Mouse (Mus musculus): Measurements from ENCODE around the gene Gmppb. TPM values are rescaled to one million over a fixed set of nuclear protein-coding genes. Genes with fewer than 3 reads are reported as not detected.

The Gmppb gene
- polyA plus RNA-seq, 1 experiment from 2014 or later, result 45.2 TPM

DNA sequence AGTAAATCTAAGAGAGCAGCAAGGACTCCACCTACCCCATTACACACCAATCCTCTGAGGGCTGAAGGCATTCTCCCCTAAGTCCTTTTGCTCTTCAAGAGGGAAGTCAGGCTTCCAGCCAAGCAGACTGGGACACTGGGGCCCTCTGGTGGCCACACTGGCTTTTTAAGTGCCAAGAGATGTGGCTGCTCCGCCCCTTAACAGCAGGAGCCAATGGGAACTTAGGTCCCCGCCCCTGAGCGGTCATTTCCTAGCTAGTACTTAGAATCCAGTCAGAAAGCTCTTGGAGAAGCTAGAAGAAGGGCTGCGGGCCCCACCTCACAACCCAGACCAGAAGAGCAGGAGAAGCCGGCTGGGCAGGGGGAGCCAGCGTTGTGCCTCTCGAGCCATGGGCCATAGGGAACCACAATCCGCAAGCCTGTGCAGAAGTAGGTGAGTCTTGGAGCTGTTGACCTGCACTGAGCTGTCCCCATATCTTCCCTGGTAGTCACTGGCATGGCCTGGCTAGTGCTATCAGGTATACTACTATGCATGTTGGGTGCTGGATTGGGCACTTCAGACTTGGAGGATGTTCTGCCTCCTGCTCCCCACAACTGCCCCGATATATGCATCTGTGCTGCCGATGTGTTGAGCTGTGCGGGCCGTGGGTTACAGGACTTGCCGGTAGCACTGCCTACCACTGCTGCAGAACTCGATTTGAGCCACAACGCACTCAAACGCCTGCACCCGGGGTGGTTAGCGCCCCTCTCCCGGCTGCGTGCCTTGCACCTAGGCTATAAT lies 4.0 kb downstream of the Gmppb start, which contains the start of gene Amigo3:
TSS of gene Amigo3 (plus strand) at position 275 of the 780 bp plus-strand sequence.
- Histone ChIP-seq H3K27me3 (replicated peaks) (no peaks in the 10 kb centered on the region), H3K9me3 (no peaks in the 10 kb centered on the region), H3K4me2 (peak within 1 kb of the TSS; percentile 50), H3K4me3 (replicated peaks) (peak within 1 kb of the TSS; percentile 15; the same call in 1 of the 2 replicates), H3K9ac (no peak within 1 kb of the TSS), H3K36me3 (peaks cover 17% of the 10 kb centered on the region), H3K4me1 (peaks cover 23% of the 10 kb centered on the region), H3K27ac (peak within 1 kb of the TSS; percentile 70)
- WGBS, result 52% methylated on average over 20 of the region's 20 CpGs
- peak; percentile 56 for ATAC-seq (ENCODE audit: insufficient read depth, low FRiP score, low read depth)

DNA sequence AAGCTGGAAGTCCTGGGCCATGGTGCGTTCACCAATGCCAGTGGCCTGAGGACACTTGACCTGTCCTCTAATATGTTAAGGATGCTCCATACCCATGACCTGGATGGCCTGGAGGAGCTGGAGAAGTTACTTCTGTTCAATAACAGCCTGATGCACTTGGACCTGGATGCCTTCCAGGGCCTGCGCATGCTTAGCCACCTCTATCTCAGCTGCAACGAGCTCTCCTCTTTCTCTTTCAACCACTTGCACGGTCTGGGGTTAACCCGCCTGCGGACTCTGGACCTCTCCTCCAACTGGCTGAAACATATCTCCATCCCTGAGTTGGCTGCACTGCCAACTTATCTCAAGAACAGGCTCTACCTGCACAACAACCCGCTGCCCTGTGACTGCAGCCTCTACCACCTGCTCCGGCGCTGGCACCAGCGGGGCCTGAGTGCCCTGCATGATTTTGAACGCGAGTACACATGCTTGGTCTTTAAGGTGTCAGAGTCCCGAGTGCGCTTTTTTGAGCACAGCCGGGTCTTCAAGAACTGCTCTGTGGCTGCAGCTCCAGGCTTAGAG lies 4.7 kb downstream of the Gmppb start:
- no peak for ATAC-seq (ENCODE audit: insufficient read depth, low FRiP score, low read depth)
- Histone ChIP-seq H3K36me3 (peaks cover 23% of the 10 kb centered on the region), H3K4me2 (peak overlapping the region; percentile 50), H3K27me3 (replicated peaks) (no peaks in the 10 kb centered on the region), H3K9ac (no peak overlapping the region), H3K27ac (peak overlapping the region; percentile 70; the same call in 1 of the 2 replicates), H3K9me3 (no peaks in the 10 kb centered on the region), H3K4me1 (peaks cover 20% of the 10 kb centered on the region), H3K4me3 (replicated peaks) (no peak overlapping the region)
- WGBS, result 87% methylated on average over 15 of the region's 15 CpGs

- H3K9ac ChIP-seq, result no peak overlapping the region
- H3K27me3 ChIP-seq (replicated peaks), result no peaks in the 10 kb centered on the region
- H3K27ac ChIP-seq, result no peak overlapping the region
- no peaks in the 10 kb centered on the region for H3K9me3 ChIP-seq
- no peak overlapping the region for H3K4me2 ChIP-seq
- peaks cover 20% of the 10 kb centered on the region for H3K4me1 ChIP-seq
- ATAC-seq (ENCODE audit: insufficient read depth, low FRiP score, low read depth), result no peak
- H3K36me3 ChIP-seq, result peaks cover 26% of the 10 kb centered on the region
- 89% methylated on average over 22 of the region's 22 CpGs for WGBS
- H3K4me3 ChIP-seq (replicated peaks), result no peak overlapping the region
These were observed 5.4 kb downstream of the Gmppb start for GRCm38 (mm10) chr9:108054331-108055040.

GRCm38 (mm10) chr9:108055061-108055460 lies 6.0 kb downstream of the Gmppb start:
- no peaks in the 10 kb centered on the region for H3K27me3 ChIP-seq (replicated peaks)
- peaks cover 16% of the 10 kb centered on the region for H3K4me1 ChIP-seq
- 52% methylated on average over 1 of the region's 1 CpGs for WGBS
- H3K4me2 ChIP-seq, result no peak overlapping the region
- H3K36me3 ChIP-seq, result peaks cover 26% of the 10 kb centered on the region
- ATAC-seq (ENCODE audit: insufficient read depth, low FRiP score, low read depth), result no peak
- H3K27ac ChIP-seq, result no peak overlapping the region
- H3K4me3 ChIP-seq (replicated peaks), result no peak overlapping the region
- no peak overlapping the region for H3K9ac ChIP-seq
- no peaks in the 10 kb centered on the region for H3K9me3 ChIP-seq

- 84% methylated on average over 6 of the region's 6 CpGs for WGBS
- no peaks in the 10 kb centered on the region for H3K9me3 ChIP-seq
- ATAC-seq (ENCODE audit: insufficient read depth, low FRiP score, low read depth), result no peak
- no peak overlapping the region for H3K4me3 ChIP-seq (replicated peaks)
- no peak overlapping the region for H3K27ac ChIP-seq
- no peak overlapping the region for H3K9ac ChIP-seq
- H3K36me3 ChIP-seq, result peaks cover 26% of the 10 kb centered on the region
- H3K4me1 ChIP-seq, result peaks cover 16% of the 10 kb centered on the region
- no peaks in the 10 kb centered on the region for H3K27me3 ChIP-seq (replicated peaks)
- no peak overlapping the region for H3K4me2 ChIP-seq
These were observed 6.7 kb downstream of the Gmppb start for GRCm38 (mm10) chr9:108055661-108056237.

- H3K27ac ChIP-seq, result no peak overlapping the region
- H3K9me3 ChIP-seq, result no peaks in the 10 kb centered on the region
- no peak overlapping the region for H3K9ac ChIP-seq
- ATAC-seq (ENCODE audit: insufficient read depth, low FRiP score, low read depth), result no peak
- peaks cover 16% of the 10 kb centered on the region for H3K4me1 ChIP-seq
- WGBS, result 80% methylated on average over 28 of the region's 28 CpGs
- no peaks in the 10 kb centered on the region for H3K27me3 ChIP-seq (replicated peaks)
- no peak overlapping the region for H3K4me3 ChIP-seq (replicated peaks)
- H3K4me2 ChIP-seq, result no peak overlapping the region
- peaks cover 26% of the 10 kb centered on the region for H3K36me3 ChIP-seq
These were observed 7.6 kb downstream of the Gmppb start for GRCm38 (mm10) chr9:108056361-108057261.

DNA sequence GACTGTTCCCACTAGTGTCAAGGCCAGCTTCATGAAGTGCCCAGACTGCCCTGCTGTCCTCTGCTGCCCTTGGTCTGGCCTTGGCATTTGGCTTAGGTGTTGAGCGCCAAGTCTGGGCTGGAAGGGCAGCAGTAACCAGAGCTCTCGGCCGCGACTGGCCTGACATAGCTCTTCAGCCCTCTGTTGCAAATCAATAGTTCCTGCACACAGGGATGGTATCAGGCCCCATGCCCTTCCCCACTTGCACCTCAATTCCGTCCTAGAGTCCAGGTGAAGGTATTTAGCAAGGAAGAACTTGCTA lies 8.2 kb downstream of the Gmppb start:
- Histone ChIP-seq H3K4me3 (replicated peaks) (no peak overlapping the region), H3K4me1 (peaks cover 14% of the 10 kb centered on the region), H3K4me2 (no peak overlapping the region), H3K27me3 (replicated peaks) (no peaks in the 10 kb centered on the region), H3K27ac (no peak overlapping the region), H3K9me3 (no peaks in the 10 kb centered on the region), H3K36me3 (peaks cover 27% of the 10 kb centered on the region), H3K9ac (no peak overlapping the region)
- WGBS, result 88% methylated on average over 5 of the region's 5 CpGs
- ATAC-seq (ENCODE audit: insufficient read depth, low FRiP score, low read depth), result no peak

DNA sequence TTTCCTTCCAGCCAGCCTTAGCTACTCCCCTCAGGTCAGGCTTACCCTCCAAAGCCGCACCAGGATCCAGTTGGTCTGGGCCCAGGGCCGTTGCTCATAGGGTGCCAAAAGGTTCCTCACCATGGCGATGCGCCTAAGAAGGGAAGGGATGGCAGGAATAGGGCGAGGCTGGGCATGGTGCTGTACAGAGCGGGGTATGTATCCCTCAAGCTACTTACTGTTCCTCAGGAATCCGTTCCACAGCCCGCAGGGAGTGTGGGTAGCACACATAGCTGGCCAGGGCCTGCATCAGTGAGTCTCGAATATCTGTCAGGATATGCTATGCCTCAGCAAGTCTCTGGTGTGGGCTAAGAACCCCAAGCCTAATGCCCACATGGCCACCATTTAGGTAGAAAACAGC lies 9.2 kb downstream of the Gmppb start:
- no peak overlapping the region for H3K27ac ChIP-seq
- H3K4me2 ChIP-seq, result no peak overlapping the region
- H3K36me3 ChIP-seq, result peaks cover 34% of the 10 kb centered on the region
- no peaks in the 10 kb centered on the region for H3K27me3 ChIP-seq (replicated peaks)
- H3K4me3 ChIP-seq (replicated peaks), result no peak overlapping the region
- no peaks in the 10 kb centered on the region for H3K9me3 ChIP-seq
- ATAC-seq (ENCODE audit: insufficient read depth, low FRiP score, low read depth), result no peak
- WGBS, result 92% methylated on average over 9 of the region's 9 CpGs
- no peak overlapping the region for H3K9ac ChIP-seq
- peaks cover 6% of the 10 kb centered on the region; the same call in 1 of the 2 replicates for H3K4me1 ChIP-seq

DNA sequence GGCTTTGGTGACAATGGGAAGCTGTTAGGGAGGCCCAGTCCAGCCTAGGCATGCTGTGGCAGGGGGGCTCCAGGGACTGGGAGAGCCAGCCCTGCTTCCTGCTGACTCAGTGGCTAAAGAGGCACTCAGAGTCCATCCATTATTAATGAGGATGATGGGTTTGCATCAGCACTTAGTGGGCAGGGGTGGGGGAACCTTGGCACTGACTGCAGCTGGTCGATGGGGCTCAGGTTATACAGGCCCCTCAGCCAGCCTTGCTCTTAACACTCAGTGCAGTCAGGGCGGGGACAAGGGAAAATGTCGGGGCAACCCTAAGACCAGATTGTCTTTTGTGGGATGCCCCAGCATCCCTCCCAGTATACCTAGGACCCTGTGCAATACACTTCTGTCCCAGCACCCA lies 13.1 kb downstream of the Gmppb start:
- ATAC-seq (ENCODE audit: insufficient read depth, low FRiP score, low read depth), result no peak
- H3K4me3 ChIP-seq (replicated peaks), result no peak overlapping the region
- WGBS, result 92% methylated on average over 3 of the region's 3 CpGs
- H3K4me1 ChIP-seq, result 0 out of 2 replicates have a peak, but pooled peaks cover 4% of the 10 kb centered on the region
- peaks cover 33% of the 10 kb centered on the region for H3K36me3 ChIP-seq
- H3K9ac ChIP-seq, result no peak overlapping the region
- H3K27me3 ChIP-seq (replicated peaks), result no peaks in the 10 kb centered on the region
- no peak overlapping the region for H3K27ac ChIP-seq
- H3K4me2 ChIP-seq, result no peak overlapping the region
- no peaks in the 10 kb centered on the region for H3K9me3 ChIP-seq

DNA sequence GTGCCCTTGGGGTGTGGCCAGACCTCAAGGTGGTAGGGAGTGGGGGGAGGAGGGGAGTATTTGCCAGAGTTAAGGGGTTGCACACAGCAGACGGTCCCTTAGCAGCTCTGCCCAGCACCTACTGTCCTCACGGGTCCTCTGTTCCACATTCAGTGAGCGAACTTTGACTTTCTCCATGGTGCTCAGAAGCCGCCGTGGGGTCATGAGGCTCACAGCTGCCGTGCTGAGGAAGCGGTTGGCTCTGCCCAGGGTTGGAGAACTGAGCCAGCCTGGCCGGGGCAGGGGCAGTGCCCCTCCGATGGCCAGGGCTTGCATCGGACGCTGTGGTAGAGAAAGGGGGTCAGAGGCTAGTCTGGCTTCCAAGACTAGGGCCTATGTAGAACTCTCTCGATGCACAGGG lies 14.3 kb downstream of the Gmppb start:
- Histone ChIP-seq H3K36me3 (peaks cover 30% of the 10 kb centered on the region), H3K4me2 (no peak overlapping the region), H3K9me3 (no peaks in the 10 kb centered on the region), H3K4me1 (0 out of 2 replicates have a peak, but pooled peaks cover 4% of the 10 kb centered on the region), H3K27ac (no peak overlapping the region), H3K9ac (no peak overlapping the region), H3K27me3 (replicated peaks) (no peaks in the 10 kb centered on the region), H3K4me3 (replicated peaks) (no peak overlapping the region)
- no peak for ATAC-seq (ENCODE audit: insufficient read depth, low FRiP score, low read depth)
- WGBS, result 81% methylated on average over 12 of the region's 12 CpGs

- Histone ChIP-seq H3K4me1 (0 out of 2 replicates have a peak, but pooled peaks cover 4% of the 10 kb centered on the region), H3K27me3 (replicated peaks) (no peaks in the 10 kb centered on the region), H3K9me3 (no peaks in the 10 kb centered on the region), H3K27ac (no peak overlapping the region), H3K4me2 (no peak overlapping the region), H3K4me3 (replicated peaks) (no peak overlapping the region), H3K9ac (no peak overlapping the region), H3K36me3 (peaks cover 34% of the 10 kb centered on the region)
- whole genome bisulfite sequencing, result 39% methylated on average over 5 of the region's 5 CpGs
- peak; percentile 51; the same call in 1 of the 2 replicates for ATAC-seq (ENCODE audit: insufficient read depth, low FRiP score, low read depth)
These were observed 16.5 kb downstream of the Gmppb start for GRCm38 (mm10) chr9:108065491-108066011.

Data from stomach, embryonic 15.5 days (tissue).